Mouse (Mus musculus) stomach, postnatal 0 days (tissue): Measurements from ENCODE around the gene C530025M09Rik.

ENCODE experiments used
- CTCF ChIP-seq: IDR thresholded peaks from 2 replicates; pipeline ENCODE4 v1.5.1; 2016; ENCODE audit warnings: antibody characterized with exemption, low read depth, mild to moderate bottlenecking, moderate library complexity
- EP300 ChIP-seq: optimal IDR thresholded peaks from 2 replicates; pipeline ENCODE3; 2016; ENCODE audit warnings: antibody characterized with exemption

- TF ChIP-seq CTCF (no peak), EP300 (no peak)
These were observed 41.5 kb upstream of the C530025M09Rik start for GRCm38 (mm10) chr2:149872496-149872895.
